Mouse (Mus musculus): Measurements from ENCODE around the gene Scn8a.

The Scn8a gene

GRCm38 (mm10) chr15:100881385-100881784 lies 11.7 kb downstream of the Scn8a start:
- no peak for DNase-seq (ENCODE audit: low spot score in 2 of 2)

- DNase-seq (ENCODE audit: low spot score in 2 of 2): no peak
Observed at GRCm38 (mm10) chr15:100884481-100884880, 14.8 kb downstream of the Scn8a start.

DNA sequence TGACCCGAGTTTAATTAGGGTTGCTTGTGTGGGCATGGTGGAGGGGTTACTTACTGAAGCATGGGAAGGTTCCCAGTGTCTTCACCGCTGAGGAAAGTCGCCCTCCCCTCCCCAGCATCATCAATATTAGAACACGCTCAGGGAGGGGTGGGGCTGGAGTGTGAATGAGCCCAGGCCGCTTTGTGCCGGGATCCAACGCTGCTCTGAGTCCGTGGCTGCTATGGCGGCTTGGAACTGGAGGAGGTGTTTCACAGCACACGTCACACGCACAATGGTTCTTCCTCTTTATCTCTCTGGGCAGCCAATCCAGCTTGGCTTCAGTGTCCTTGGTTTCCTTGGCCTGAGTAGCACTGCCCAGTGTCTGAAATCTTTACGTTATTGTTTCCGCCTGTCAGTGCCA lies 22.3 kb downstream of the Scn8a start:
- no peak for DNase-seq (ENCODE audit: low spot score in 2 of 2)

- DNase-seq (ENCODE audit: low spot score in 2 of 2): no peak
Observed at GRCm38 (mm10) chr15:100896502-100896901, 26.8 kb downstream of the Scn8a start.

- DNase-seq (ENCODE audit: low spot score in 2 of 2): no peak
Observed at GRCm38 (mm10) chr15:100903811-100904210, 34.2 kb downstream of the Scn8a start.

DNA sequence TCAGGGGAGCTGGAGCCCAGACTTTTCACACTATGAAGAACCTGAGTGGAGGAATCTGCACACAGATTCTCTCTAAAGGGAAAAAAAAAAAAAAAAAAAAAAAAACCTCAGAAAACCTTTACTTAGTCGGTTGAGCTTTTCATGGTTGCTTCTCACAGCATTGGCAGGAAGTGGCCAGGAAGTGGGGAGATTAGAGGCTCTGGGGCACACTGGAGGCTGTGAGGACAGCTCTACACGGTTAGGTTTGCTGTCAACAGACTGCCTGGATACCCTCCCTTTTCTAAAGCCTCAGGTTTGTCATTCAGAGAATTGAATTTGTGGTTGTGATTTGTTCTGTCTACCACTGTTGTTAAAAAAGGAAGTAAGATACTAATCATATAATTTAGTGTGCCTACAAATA lies 35.3 kb downstream of the Scn8a start:
- DNase-seq (ENCODE audit: low spot score in 2 of 2): peak; percentile 76 to 79

DNA sequence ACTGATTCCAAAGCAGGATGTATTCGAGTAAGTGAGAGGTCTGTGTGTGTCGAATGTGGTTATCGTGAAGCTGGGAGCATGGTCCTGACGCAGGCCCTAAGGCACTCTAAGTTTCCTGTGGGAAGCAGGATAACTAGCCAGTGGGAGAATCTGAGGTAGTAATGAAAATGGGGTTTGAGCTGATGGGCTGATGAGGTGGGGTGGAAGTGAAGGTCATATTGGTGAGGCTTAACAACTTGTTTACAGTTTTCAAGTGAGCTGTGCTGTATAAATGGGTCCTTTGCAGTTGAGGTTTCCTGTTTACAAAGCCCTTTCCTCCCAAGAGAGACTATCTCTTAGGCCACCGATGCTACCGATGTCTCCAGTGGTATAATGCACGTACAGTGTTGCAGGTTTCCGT lies 36.1 kb downstream of the Scn8a start:
- peak in 1 of 2 experiments; percentile 12 for DNase-seq (ENCODE audit: low spot score in 2 of 2)

DNA sequence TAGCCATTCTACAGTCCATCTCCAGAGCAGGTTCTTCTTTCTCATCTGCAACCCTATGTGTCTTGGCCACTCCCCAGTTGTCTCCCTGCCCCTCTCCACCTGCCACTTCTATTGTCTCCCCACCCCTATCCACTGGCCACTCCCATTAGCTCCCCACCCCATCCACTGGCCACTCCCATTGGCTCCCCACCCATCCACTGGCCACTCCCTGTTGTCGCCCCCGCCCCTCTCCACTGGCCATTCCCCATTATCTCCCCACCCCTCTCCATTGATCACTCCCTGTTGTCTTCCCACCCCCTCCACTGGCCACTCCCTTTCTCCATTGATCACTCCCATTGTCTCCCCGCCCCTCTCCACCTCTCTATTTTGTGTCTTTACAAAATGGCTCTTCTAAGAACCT lies 39.2 kb downstream of the Scn8a start:
- no peak for DNase-seq (ENCODE audit: low spot score in 2 of 2)

DNA sequence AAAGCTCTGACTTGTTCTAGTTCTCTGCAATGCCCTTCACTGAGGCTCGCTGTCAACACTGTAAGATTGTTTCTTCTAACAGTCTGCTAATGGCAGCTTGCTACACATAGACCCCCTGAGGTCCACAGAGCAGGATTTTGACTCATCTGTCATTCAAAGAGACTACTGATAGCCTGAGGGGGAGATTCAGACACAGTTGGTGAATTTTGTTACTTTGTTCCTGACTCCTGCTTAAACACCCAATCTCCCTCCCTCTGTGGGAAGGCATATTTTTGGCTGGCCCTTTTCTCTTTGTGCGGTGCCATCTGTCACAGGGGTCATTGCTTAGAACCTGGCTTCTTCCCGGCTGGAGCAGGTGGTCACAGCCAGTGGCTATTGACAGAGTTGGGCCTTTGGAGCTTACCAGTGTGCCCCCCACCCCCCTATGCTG lies 40.1 kb downstream of the Scn8a start:
- DNase-seq (ENCODE audit: low spot score in 2 of 2): no peak

- no peak for DNase-seq (ENCODE audit: low spot score in 2 of 2)
Observed at GRCm38 (mm10) chr15:100910381-100910841, 40.8 kb downstream of the Scn8a start.

DNA sequence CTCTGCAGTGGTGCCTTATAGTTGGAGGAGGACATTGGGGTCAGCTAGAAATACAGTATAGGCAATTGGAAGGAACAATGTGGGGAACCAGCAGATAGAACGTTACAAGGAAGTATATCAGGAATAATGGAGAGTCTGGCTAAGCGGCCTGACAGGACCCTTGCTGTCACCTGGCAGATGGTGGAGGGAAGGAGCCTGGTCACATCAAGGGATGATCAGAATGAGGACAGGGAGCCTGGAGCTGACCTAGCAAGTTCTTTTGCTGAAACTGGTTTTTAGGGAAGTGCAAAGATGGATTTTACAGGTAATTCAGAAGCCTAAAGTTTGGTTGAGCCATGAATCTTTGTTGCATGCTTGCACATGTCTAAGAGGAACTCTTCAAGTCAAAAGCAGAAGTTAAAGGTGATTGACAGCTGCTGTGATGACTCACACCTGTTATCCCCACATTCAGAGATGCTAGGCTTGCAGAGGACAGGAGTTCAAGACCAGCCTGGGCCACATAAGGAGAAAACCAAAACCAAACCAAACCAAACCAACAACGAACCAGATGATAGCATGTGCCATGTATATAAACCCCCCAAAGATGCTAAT lies 43.1 kb downstream of the Scn8a start:
- no peak for DNase-seq (ENCODE audit: low spot score in 2 of 2)

- no peak for DNase-seq (ENCODE audit: low spot score in 2 of 2)
Observed at GRCm38 (mm10) chr15:100914734-100915242, 45.1 kb downstream of the Scn8a start.

GRCm38 (mm10) chr15:100918046-100918445 lies 48.4 kb downstream of the Scn8a start:
- DNase-seq (ENCODE audit: low spot score in 2 of 2): no peak

DNA sequence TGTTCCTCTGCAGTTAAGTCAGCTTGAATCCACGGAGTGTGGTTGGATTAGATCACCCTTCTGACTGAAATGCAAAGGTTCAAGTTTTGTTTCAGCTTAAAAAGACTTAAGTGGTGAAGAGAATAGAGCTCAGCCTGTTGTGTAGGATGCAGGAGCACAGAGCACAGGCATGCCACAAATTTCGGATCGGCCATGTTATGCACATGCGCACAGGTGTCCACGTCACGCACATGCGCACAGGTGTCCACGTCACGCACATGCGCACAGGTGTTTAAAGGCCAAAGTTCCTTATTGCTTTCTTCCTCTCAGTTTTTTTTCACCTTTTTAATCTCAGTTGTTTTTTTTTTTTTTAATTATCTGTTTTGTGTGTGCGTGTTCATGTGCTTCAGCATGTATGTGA lies 52.6 kb downstream of the Scn8a start:
- no peak for DNase-seq (ENCODE audit: low spot score in 2 of 2)

GRCm38 (mm10) chr15:100923476-100923875 lies 53.8 kb downstream of the Scn8a start:
- DNase-seq (ENCODE audit: low spot score in 2 of 2): no peak

DNA sequence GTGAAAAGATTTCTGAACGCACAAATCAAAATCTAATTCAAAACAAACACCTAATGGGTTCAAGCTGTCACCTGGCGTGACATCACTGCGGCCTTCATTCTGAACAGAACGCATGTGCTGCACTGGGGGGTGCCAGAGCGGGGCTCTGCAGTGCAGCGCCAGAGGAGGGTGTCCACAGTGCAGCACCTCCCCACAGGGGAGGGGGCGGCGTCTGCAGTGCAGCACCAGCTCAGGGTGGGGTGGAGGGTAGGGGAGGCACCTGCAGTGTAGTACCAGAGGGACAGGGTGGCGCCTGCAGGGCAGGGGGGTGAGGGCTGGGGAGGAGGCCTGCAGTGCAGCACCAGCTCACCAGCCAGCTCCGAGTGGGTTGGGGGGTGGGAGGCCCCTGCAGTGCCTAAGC lies 55.3 kb downstream of the Scn8a start:
- no peak for DNase-seq (ENCODE audit: low spot score in 2 of 2)

DNA sequence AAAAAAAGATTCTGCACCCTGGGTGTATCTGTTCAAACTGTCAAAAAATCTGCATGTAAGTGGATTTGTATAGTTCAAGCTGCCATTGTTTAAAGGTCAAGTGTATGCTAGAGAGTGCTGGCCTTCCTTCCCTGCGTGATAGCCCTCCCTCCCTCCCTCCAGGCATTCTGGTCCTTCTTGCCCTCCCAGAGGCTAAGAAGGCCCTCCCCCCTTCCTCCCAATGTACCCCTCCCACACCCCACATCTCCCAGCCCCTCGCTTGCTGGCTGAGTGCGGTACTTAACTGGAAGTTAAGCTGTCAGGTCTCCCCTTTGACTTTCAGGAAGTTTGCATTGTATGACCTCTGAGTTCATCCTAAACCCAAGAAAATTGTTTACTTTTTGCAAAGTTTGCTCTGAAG lies 60.8 kb downstream of the Scn8a start:
- no peak for DNase-seq (ENCODE audit: low spot score in 2 of 2)

DNA sequence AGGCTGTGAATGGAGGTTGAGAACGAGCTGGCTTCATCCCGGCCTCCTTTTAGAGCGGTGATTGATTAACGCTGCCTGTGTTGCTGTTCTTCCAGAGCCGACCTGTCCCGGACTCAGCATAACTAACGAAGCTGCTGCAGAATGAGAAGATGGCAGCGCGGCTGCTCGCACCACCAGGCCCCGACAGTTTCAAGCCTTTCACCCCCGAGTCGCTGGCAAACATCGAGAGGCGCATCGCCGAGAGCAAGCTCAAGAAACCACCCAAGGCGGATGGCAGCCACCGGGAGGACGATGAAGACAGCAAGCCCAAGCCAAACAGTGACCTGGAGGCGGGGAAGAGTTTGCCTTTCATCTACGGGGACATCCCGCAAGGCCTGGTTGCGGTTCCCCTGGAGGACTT lies 66.5 kb downstream of the Scn8a start:
- DNase-seq (ENCODE audit: low spot score in 2 of 2): no peak

DNA sequence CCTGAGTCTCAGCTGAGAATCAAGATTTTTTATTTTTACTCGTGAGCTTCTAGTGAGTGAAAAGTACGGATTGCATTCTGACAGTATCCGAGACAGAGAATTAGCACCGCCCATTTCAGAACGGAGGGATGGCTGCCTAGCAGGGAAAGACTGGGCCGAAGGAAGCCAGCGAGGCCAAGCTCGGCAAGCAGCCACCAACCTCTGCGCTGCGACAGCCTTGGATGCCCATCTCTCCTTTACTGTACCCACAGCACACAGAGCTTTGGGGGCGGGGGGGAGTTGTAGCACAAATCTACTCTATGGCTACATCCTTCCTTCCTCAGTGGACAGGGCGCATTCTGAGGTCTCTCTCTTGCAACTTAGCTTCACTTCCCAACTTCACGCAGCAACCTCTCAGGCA lies 78.7 kb downstream of the Scn8a start:
- DNase-seq (ENCODE audit: low spot score in 2 of 2): no peak

- DNase-seq (ENCODE audit: low spot score in 2 of 2): no peak
Observed at GRCm38 (mm10) chr15:100949169-100949568, 79.5 kb downstream of the Scn8a start.

- no peak for DNase-seq (ENCODE audit: low spot score in 2 of 2)
Observed at GRCm38 (mm10) chr15:100951491-100951890, 81.8 kb downstream of the Scn8a start.

GRCm38 (mm10) chr15:100952292-100952691 lies 82.6 kb downstream of the Scn8a start:
- DNase-seq (ENCODE audit: low spot score in 2 of 2): no peak

- DNase-seq (ENCODE audit: low spot score in 2 of 2): no peak
Observed at GRCm38 (mm10) chr15:100952854-100953253, 83.2 kb downstream of the Scn8a start.

DNA sequence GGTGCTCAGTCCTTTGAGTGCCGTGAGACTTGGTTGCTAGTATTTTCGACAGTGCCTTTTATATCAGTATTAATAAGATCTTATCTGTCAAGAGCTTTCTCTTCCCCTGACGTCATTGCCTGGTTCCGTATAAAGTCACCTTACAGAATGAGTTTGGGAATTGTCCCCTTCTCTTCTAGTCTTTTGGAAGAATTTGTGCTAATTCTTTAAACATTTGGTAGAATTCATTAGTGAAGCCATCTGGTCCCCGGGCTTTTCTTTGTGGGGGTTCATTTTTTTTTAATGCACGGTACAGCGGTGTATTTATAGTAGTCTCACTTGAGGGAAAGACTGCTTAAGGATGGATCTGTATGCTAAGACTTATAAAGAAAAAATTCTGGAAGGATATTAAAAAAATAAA lies 84.3 kb downstream of the Scn8a start:
- DNase-seq (ENCODE audit: low spot score in 2 of 2): no peak

Measured in natural killer cell, adult 2 months (primary cell).